Mouse (Mus musculus): ENCODE results near the gene Aldh9a1. TPM values are rescaled to one million over a fixed set of nuclear protein-coding genes. Genes with fewer than 3 reads are reported as not detected.

Aldh9a1 gene
- polyA plus RNA-seq, 1 experiment from 2014 or later = 185 TPM

- Histone ChIP-seq H3K4me3 (ENCODE audit: low read depth, low read length) (peak overlapping the region; percentile 70), H3K36me3 (ENCODE audit: control insufficient read depth, insufficient read depth) (peaks cover 16% of the 10 kb centered on the region), H3K27ac (ENCODE audit: low read depth, low read length) (peak overlapping the region; percentile 96), H3K27me3 (replicated peaks; ENCODE audit: control insufficient read depth, insufficient read depth, low read length) (no peaks in the 10 kb centered on the region), H3K9me3 (ENCODE audit: control insufficient read depth) (no peaks in the 10 kb centered on the region), H3K9ac (ENCODE audit: low read depth, low read length) (peak overlapping the region; percentile 74), H3K4me2 (replicated peaks; ENCODE audit: low read depth) (peak overlapping the region; percentile 84), H3K4me1 (replicated peaks; ENCODE audit: control insufficient read depth, insufficient read depth, low read length) (no peaks in the 10 kb centered on the region)
- ATAC-seq = no peak
- WGBS = 20% methylated on average over 13 of the region's 13 CpGs
- TF ChIP-seq CTCF (IDR thresholded peaks at IDR 0.05; ENCODE audit: low read depth) = no peak
Measured at GRCm38 (mm10) chr1:167350597-167351415, 1.0 kb downstream of the Aldh9a1 start.

- Histone ChIP-seq H3K27me3 (replicated peaks; ENCODE audit: control insufficient read depth, insufficient read depth, low read length) (no peaks in the 10 kb centered on the region), H3K27ac (ENCODE audit: low read depth, low read length) (no peak overlapping the region), H3K4me2 (replicated peaks; ENCODE audit: low read depth) (peak overlapping the region; percentile 27; the same call in 1 of the 2 replicates), H3K9me3 (ENCODE audit: control insufficient read depth) (no peaks in the 10 kb centered on the region), H3K36me3 (ENCODE audit: control insufficient read depth, insufficient read depth) (peaks cover 32% of the 10 kb centered on the region), H3K9ac (ENCODE audit: low read depth, low read length) (no peak overlapping the region), H3K4me3 (ENCODE audit: low read depth, low read length) (no peak overlapping the region; the same call in 1 of the 2 replicates), H3K4me1 (replicated peaks; ENCODE audit: control insufficient read depth, insufficient read depth, low read length) (no peaks in the 10 kb centered on the region)
- 57% methylated on average over 14 of the region's 14 CpGs for WGBS
- no peak for ATAC-seq
- TF ChIP-seq CTCF (IDR thresholded peaks at IDR 0.05; ENCODE audit: low read depth) = no peak
Measured at GRCm38 (mm10) chr1:167352403-167352802, 2.6 kb downstream of the Aldh9a1 start.

- Histone ChIP-seq H3K4me3 (ENCODE audit: low read depth, low read length) (no peak overlapping the region), H3K9ac (ENCODE audit: low read depth, low read length) (no peak overlapping the region), H3K4me2 (replicated peaks; ENCODE audit: low read depth) (no peak overlapping the region), H3K4me1 (replicated peaks; ENCODE audit: control insufficient read depth, insufficient read depth, low read length) (no peaks in the 10 kb centered on the region), H3K36me3 (ENCODE audit: control insufficient read depth, insufficient read depth) (peaks cover 72% of the 10 kb centered on the region), H3K27ac (ENCODE audit: low read depth, low read length) (no peak overlapping the region), H3K9me3 (ENCODE audit: control insufficient read depth) (no peaks in the 10 kb centered on the region), H3K27me3 (replicated peaks; ENCODE audit: control insufficient read depth, insufficient read depth, low read length) (no peaks in the 10 kb centered on the region)
- WGBS = 75% methylated on average over 9 of the region's 9 CpGs
- no peak for TF ChIP-seq CTCF (IDR thresholded peaks at IDR 0.05; ENCODE audit: low read depth)
- no peak for ATAC-seq
Measured at GRCm38 (mm10) chr1:167357387-167357786, 7.6 kb downstream of the Aldh9a1 start.

- ATAC-seq = no peak
Measured at GRCm38 (mm10) chr1:167358731-167359130, 8.9 kb downstream of the Aldh9a1 start.

GRCm38 (mm10) chr1:167360268-167360667 lies 10.5 kb downstream of the Aldh9a1 start:
- WGBS = 83% methylated on average over 4 of the region's 4 CpGs
- peaks cover 83% of the 10 kb centered on the region for H3K36me3 ChIP-seq (ENCODE audit: control insufficient read depth, insufficient read depth)

More at GRCm38 (mm10) chr1:167358731-167359130, 8.9 kb downstream of the Aldh9a1 start:
- no peak overlapping the region for H3K9ac ChIP-seq (ENCODE audit: low read depth, low read length)
- H3K9me3 ChIP-seq (ENCODE audit: control insufficient read depth) = no peaks in the 10 kb centered on the region
- no peaks in the 10 kb centered on the region for H3K4me1 ChIP-seq (replicated peaks; ENCODE audit: control insufficient read depth, insufficient read depth, low read length)
- H3K4me3 ChIP-seq (ENCODE audit: low read depth, low read length) = no peak overlapping the region
- H3K27ac ChIP-seq (ENCODE audit: low read depth, low read length) = no peak overlapping the region
- no peak for TF ChIP-seq CTCF (IDR thresholded peaks at IDR 0.05; ENCODE audit: low read depth)
- H3K27me3 ChIP-seq (replicated peaks; ENCODE audit: control insufficient read depth, insufficient read depth, low read length) = no peaks in the 10 kb centered on the region
- no peak overlapping the region for H3K4me2 ChIP-seq (replicated peaks; ENCODE audit: low read depth)
- H3K36me3 ChIP-seq (ENCODE audit: control insufficient read depth, insufficient read depth) = peaks cover 80% of the 10 kb centered on the region
- 73% methylated on average over 9 of the region's 9 CpGs for WGBS

GRCm38 (mm10) chr1:167362819-167363218 lies 13.0 kb downstream of the Aldh9a1 start:
- WGBS = 66% methylated on average over 4 of the region's 4 CpGs
- no peak overlapping the region; the same call in 1 of the 2 replicates for H3K27ac ChIP-seq (ENCODE audit: low read depth, low read length)
- TF ChIP-seq CTCF (IDR thresholded peaks at IDR 0.05; ENCODE audit: low read depth) = no peak
- no peak overlapping the region for H3K4me2 ChIP-seq (replicated peaks; ENCODE audit: low read depth)
- no peaks in the 10 kb centered on the region for H3K4me1 ChIP-seq (replicated peaks; ENCODE audit: control insufficient read depth, insufficient read depth, low read length)
- H3K4me3 ChIP-seq (ENCODE audit: low read depth, low read length) = no peak overlapping the region
- peaks cover 81% of the 10 kb centered on the region for H3K36me3 ChIP-seq (ENCODE audit: control insufficient read depth, insufficient read depth)
- peak; percentile 68 for ATAC-seq
- H3K27me3 ChIP-seq (replicated peaks; ENCODE audit: control insufficient read depth, insufficient read depth, low read length) = no peaks in the 10 kb centered on the region
- no peak overlapping the region for H3K9ac ChIP-seq (ENCODE audit: low read depth, low read length)
- H3K9me3 ChIP-seq (ENCODE audit: control insufficient read depth) = no peaks in the 10 kb centered on the region

More at GRCm38 (mm10) chr1:167360268-167360667, 10.5 kb downstream of the Aldh9a1 start:
- no peaks in the 10 kb centered on the region for H3K27me3 ChIP-seq (replicated peaks; ENCODE audit: control insufficient read depth, insufficient read depth, low read length)
- H3K27ac ChIP-seq (ENCODE audit: low read depth, low read length) = no peak overlapping the region
- no peaks in the 10 kb centered on the region for H3K9me3 ChIP-seq (ENCODE audit: control insufficient read depth)
- H3K4me1 ChIP-seq (replicated peaks; ENCODE audit: control insufficient read depth, insufficient read depth, low read length) = no peaks in the 10 kb centered on the region
- H3K4me2 ChIP-seq (replicated peaks; ENCODE audit: low read depth) = no peak overlapping the region
- ATAC-seq = no peak
- H3K4me3 ChIP-seq (ENCODE audit: low read depth, low read length) = no peak overlapping the region
- no peak overlapping the region for H3K9ac ChIP-seq (ENCODE audit: low read depth, low read length)
- TF ChIP-seq CTCF (IDR thresholded peaks at IDR 0.05; ENCODE audit: low read depth) = no peak
